Mouse (Mus musculus) limb, embryonic 10.5 days (tissue): ENCODE data around the gene Lhfp. TPM values are rescaled to one million over a fixed set of nuclear protein-coding genes. Genes with fewer than 3 reads are reported as not detected.

Experiments used
- DNase-seq: peaks from one replicate; pipeline ENCODE4 v3.0.0-alpha.2; 2017; ENCODE audit warnings: low spot score
- H3K27ac ChIP-seq: fragments of 300-500 bp; sonication (generic); 2 replicates; pipeline ENCODE4 v1.5.1; 2016; ENCODE audit warnings: mild to moderate bottlenecking
- H3K27me3 ChIP-seq: fragments of 300-500 bp; sonication (generic); 2 replicates; pipeline ENCODE4 v1.6.1; 2016; ENCODE audit warnings: low read depth, mild to moderate bottlenecking; ENCODE audit not compliant: poor library complexity, severe bottlenecking
- H3K36me3 ChIP-seq: fragments of 300-500 bp; sonication (generic); 2 replicates; pipeline ENCODE4 v1.6.1; 2016; ENCODE audit warnings: mild to moderate bottlenecking, moderate library complexity
- H3K4me1 ChIP-seq: fragments of 300-500 bp; sonication (generic); 2 replicates; pipeline ENCODE4 v1.6.1; 2016
- H3K4me3 ChIP-seq: fragments of 300-500 bp; sonication (generic); 2 replicates; pipeline ENCODE4 v1.5.1; 2016; ENCODE audit warnings: mild to moderate bottlenecking, moderate library complexity
- H3K9me3 ChIP-seq: fragments of 300-500 bp; sonication (generic); replicated peaks from 2 replicates; pipeline ENCODE4 v1.6.1; 2016; ENCODE audit warnings: mild to moderate bottlenecking
- WGBS: fragments of 180-500 bp; shearing (Covaris S2); methylation state at CpG from one replicate; pipeline ENCODE4 v1.1.7; 2016; 5-methylcytosine and 5-hydroxymethylcytosine counted together
- polyA plus RNA-seq: library from polyadenylated mRNA; unstranded; fragments of >200 nt; fragmentation: Nextera tagmentation; extraction: Ambion mirVana; gene quantifications from 2 replicates; pipeline ENCODE4 v1.2.1, GENCODE M21; 2016

The Lhfp gene
- polyA plus RNA-seq, 1 experiment from 2014 or later, result 90.1 TPM

- Histone ChIP-seq H3K4me1 (peaks cover 15% of the 10 kb centered on the region), H3K27me3 (no peaks in the 10 kb centered on the region), H3K36me3 (peaks cover 4% of the 10 kb centered on the region; the same call in 1 of the 2 replicates), H3K4me3 (no peak overlapping the region), H3K27ac (no peak overlapping the region), H3K9me3 (no peaks in the 10 kb centered on the region)
- WGBS, result 93% methylated on average over 5 of the region's 5 CpGs
- no peak for DNase-seq
These were observed 42.4 kb downstream of the Lhfp start for GRCm38 (mm10) chr3:53083717-53084116.

GRCm38 (mm10) chr3:53084806-53085205 lies 43.5 kb downstream of the Lhfp start:
- 93% methylated on average over 8 of the region's 8 CpGs for WGBS
- no peaks in the 10 kb centered on the region for H3K27me3 ChIP-seq

GRCm38 (mm10) chr3:53086481-53087155 lies 45.3 kb downstream of the Lhfp start:
- Histone ChIP-seq H3K27me3 (no peaks in the 10 kb centered on the region), H3K27ac (peak overlapping the region; percentile 71), H3K36me3 (0 out of 2 replicates have a peak, but pooled peaks cover 4% of the 10 kb centered on the region), H3K4me1 (peaks cover 21% of the 10 kb centered on the region), H3K4me3 (no peak overlapping the region), H3K9me3 (no peaks in the 10 kb centered on the region)
- no peak for DNase-seq
- WGBS, result 72% methylated on average over 7 of the region's 7 CpGs

More at GRCm38 (mm10) chr3:53084806-53085205, 43.5 kb downstream of the Lhfp start:
- DNase-seq, result no peak
- Histone ChIP-seq H3K27ac (no peak overlapping the region), H3K9me3 (no peaks in the 10 kb centered on the region), H3K36me3 (peaks cover 4% of the 10 kb centered on the region; the same call in 1 of the 2 replicates), H3K4me3 (no peak overlapping the region), H3K4me1 (peaks cover 18% of the 10 kb centered on the region)

- H3K9me3 ChIP-seq, result no peaks in the 10 kb centered on the region
- peak; percentile 46 for DNase-seq
- H3K4me3 ChIP-seq, result no peak overlapping the region
- WGBS, result 35% methylated on average over 8 of the region's 8 CpGs
- peaks cover 21% of the 10 kb centered on the region for H3K4me1 ChIP-seq
- no peaks in the 10 kb centered on the region for H3K27me3 ChIP-seq
- 0 out of 2 replicates have a peak, but pooled peaks cover 4% of the 10 kb centered on the region for H3K36me3 ChIP-seq
- peak overlapping the region; percentile 71 for H3K27ac ChIP-seq
These were observed 46.0 kb downstream of the Lhfp start for GRCm38 (mm10) chr3:53087156-53087805.

- H3K4me1 ChIP-seq, result peaks cover 21% of the 10 kb centered on the region
- H3K4me3 ChIP-seq, result no peak overlapping the region
- no peak overlapping the region for H3K27ac ChIP-seq
- H3K27me3 ChIP-seq, result no peaks in the 10 kb centered on the region
- 0 out of 2 replicates have a peak, but pooled peaks cover 5% of the 10 kb centered on the region for H3K36me3 ChIP-seq
- DNase-seq, result no peak
- 90% methylated on average over 2 of the region's 2 CpGs for WGBS
- no peaks in the 10 kb centered on the region for H3K9me3 ChIP-seq
These were observed 48.6 kb downstream of the Lhfp start for GRCm38 (mm10) chr3:53089921-53090320.

- Histone ChIP-seq H3K27ac (no peak overlapping the region), H3K36me3 (no peaks in the 10 kb centered on the region), H3K4me1 (peaks cover 41% of the 10 kb centered on the region), H3K27me3 (peaks cover 19% of the 10 kb centered on the region), H3K4me3 (no peak overlapping the region), H3K9me3 (no peaks in the 10 kb centered on the region)
- WGBS, result 93% methylated on average over 3 of the region's 3 CpGs
- no peak for DNase-seq
These were observed 58.9 kb downstream of the Lhfp start for GRCm38 (mm10) chr3:53100210-53100609.

GRCm38 (mm10) chr3:53100803-53101202 lies 59.5 kb downstream of the Lhfp start:
- 52% methylated on average over 6 of the region's 6 CpGs for WGBS
- Histone ChIP-seq H3K27me3 (peaks cover 19% of the 10 kb centered on the region), H3K4me3 (no peak overlapping the region)

GRCm38 (mm10) chr3:53101711-53102110 lies 60.4 kb downstream of the Lhfp start:
- H3K4me3 ChIP-seq, result no peak overlapping the region
- 53% methylated on average over 6 of the region's 6 CpGs for WGBS

More at GRCm38 (mm10) chr3:53100803-53101202, 59.5 kb downstream of the Lhfp start:
- Histone ChIP-seq H3K27ac (no peak overlapping the region), H3K36me3 (no peaks in the 10 kb centered on the region), H3K9me3 (no peaks in the 10 kb centered on the region), H3K4me1 (peaks cover 47% of the 10 kb centered on the region)
- DNase-seq, result no peak

GRCm38 (mm10) chr3:53102131-53102756 lies 60.9 kb downstream of the Lhfp start:
- DNase-seq, result no peak
- 11% methylated on average over 5 of the region's 5 CpGs for WGBS
- peaks cover 19% of the 10 kb centered on the region for H3K27me3 ChIP-seq

More at GRCm38 (mm10) chr3:53101711-53102110, 60.4 kb downstream of the Lhfp start:
- H3K27ac ChIP-seq, result no peak overlapping the region
- H3K4me1 ChIP-seq, result peaks cover 50% of the 10 kb centered on the region
- H3K27me3 ChIP-seq, result peaks cover 19% of the 10 kb centered on the region
- no peak for DNase-seq
- H3K9me3 ChIP-seq, result no peaks in the 10 kb centered on the region
- no peaks in the 10 kb centered on the region for H3K36me3 ChIP-seq

GRCm38 (mm10) chr3:53102757-53103153 lies 61.4 kb downstream of the Lhfp start:
- H3K36me3 ChIP-seq, result no peaks in the 10 kb centered on the region
- no peak for DNase-seq
- WGBS, result 19% methylated on average over 12 of the region's 12 CpGs

More at GRCm38 (mm10) chr3:53102131-53102756, 60.9 kb downstream of the Lhfp start:
- no peaks in the 10 kb centered on the region for H3K9me3 ChIP-seq
- H3K27ac ChIP-seq, result no peak overlapping the region
- peaks cover 53% of the 10 kb centered on the region for H3K4me1 ChIP-seq
- H3K4me3 ChIP-seq, result no peak overlapping the region
- H3K36me3 ChIP-seq, result no peaks in the 10 kb centered on the region

GRCm38 (mm10) chr3:53108594-53109373 lies 67.5 kb downstream of the Lhfp start:
- Histone ChIP-seq H3K9me3 (no peaks in the 10 kb centered on the region), H3K27me3 (peaks cover 12% of the 10 kb centered on the region), H3K4me1 (peaks cover 60% of the 10 kb centered on the region), H3K36me3 (peaks cover 20% of the 10 kb centered on the region), H3K4me3 (no peak overlapping the region), H3K27ac (peak overlapping the region; percentile 21; the same call in 1 of the 2 replicates)
- no peak for DNase-seq
- WGBS, result 56% methylated on average over 11 of the region's 11 CpGs

More at GRCm38 (mm10) chr3:53102757-53103153, 61.4 kb downstream of the Lhfp start:
- H3K9me3 ChIP-seq, result no peaks in the 10 kb centered on the region
- peaks cover 19% of the 10 kb centered on the region for H3K27me3 ChIP-seq
- peaks cover 58% of the 10 kb centered on the region for H3K4me1 ChIP-seq
- H3K4me3 ChIP-seq, result no peak overlapping the region
- H3K27ac ChIP-seq, result no peak overlapping the region

- H3K4me1 ChIP-seq, result peaks cover 57% of the 10 kb centered on the region
- WGBS, result 40% methylated on average over 3 of the region's 3 CpGs
- no peak for DNase-seq
- H3K4me3 ChIP-seq, result no peak overlapping the region
- 0 out of 2 replicates have a peak, but pooled peaks cover 1% of the 10 kb centered on the region for H3K27me3 ChIP-seq
- H3K36me3 ChIP-seq, result peaks cover 20% of the 10 kb centered on the region
- H3K9me3 ChIP-seq, result no peaks in the 10 kb centered on the region
- peak overlapping the region; percentile 21; the same call in 1 of the 2 replicates for H3K27ac ChIP-seq
These were observed 68.6 kb downstream of the Lhfp start for GRCm38 (mm10) chr3:53109879-53110278.
